Mouse (Mus musculus): Measurements from ENCODE around the gene Kcnip4. TPM values are rescaled to one million over a fixed set of nuclear protein-coding genes. Genes with fewer than 3 reads are reported as not detected.

Kcnip4 gene
- polyA plus RNA-seq, 1 experiment, result 0.12 TPM

- no peak for TF ChIP-seq MYOD1 (IDR thresholded peaks at IDR 0.05; ENCODE audit: control insufficient read depth, insufficient read length, low read depth)
- TF ChIP-seq USF1 (IDR thresholded peaks at IDR 0.05; ENCODE audit: low read depth), result no peak
- no peak for TF ChIP-seq CEBPB (IDR thresholded peaks at IDR 0.05; ENCODE audit: low read depth)
- no peak for TF ChIP-seq CTCF (IDR thresholded peaks at IDR 0.05; ENCODE audit: control insufficient read depth, insufficient read depth, insufficient read length)
Measured at GRCm38 (mm10) chr5:48779376-48779775, 745.3 kb downstream of the Kcnip4 start.

GRCm38 (mm10) chr5:48748613-48749012 is 776.1 kb downstream of the Kcnip4 start:
- Histone ChIP-seq H3K4me3 (ENCODE audit: insufficient read depth, poor library complexity, severe bottlenecking) (no peak overlapping the region), H3ac (ENCODE audit: control insufficient read depth, insufficient read length, low read depth) (no peak overlapping the region), H3K79me3 (ENCODE audit: low read depth) (no peaks in the 10 kb centered on the region)

More at GRCm38 (mm10) chr5:48779376-48779775, 745.3 kb downstream of the Kcnip4 start:
- Histone ChIP-seq H3K79me2 (ENCODE audit: control insufficient read depth, insufficient read depth) (no peaks in the 10 kb centered on the region), H3K4me3 (ENCODE audit: insufficient read depth, poor library complexity, severe bottlenecking) (no peak overlapping the region), H3ac (ENCODE audit: control insufficient read depth, insufficient read length, low read depth) (no peak overlapping the region), H3K79me3 (ENCODE audit: low read depth) (no peaks in the 10 kb centered on the region), H3K27me3 (ENCODE audit: control insufficient read depth, insufficient read depth, insufficient read length) (no peaks in the 10 kb centered on the region), H3K36me3 (ENCODE audit: control insufficient read depth, insufficient read depth) (no peaks in the 10 kb centered on the region)

GRCm38 (mm10) chr5:48737640-48738039 is 787.1 kb downstream of the Kcnip4 start:
- no peak overlapping the region for H3ac ChIP-seq (ENCODE audit: control insufficient read depth, insufficient read length, low read depth)
- H3K4me3 ChIP-seq (ENCODE audit: insufficient read depth, poor library complexity, severe bottlenecking), result no peak overlapping the region
- TF ChIP-seq MAX (IDR thresholded peaks at IDR 0.05) (no peak), FOSL1 (IDR thresholded peaks at IDR 0.05; ENCODE audit: insufficient read depth, low read length, poor library complexity, severe bottlenecking) (no peak), CEBPB (IDR thresholded peaks at IDR 0.05; ENCODE audit: low read depth) (no peak), CTCF (IDR thresholded peaks at IDR 0.05; ENCODE audit: control insufficient read depth, insufficient read depth, insufficient read length) (no peak), MYOD1 (IDR thresholded peaks at IDR 0.05; ENCODE audit: control insufficient read depth, insufficient read length, low read depth) (no peak), MYOG (IDR thresholded peaks at IDR 0.05; ENCODE audit: control insufficient read depth, extremely low read depth, insufficient read length) (no peak), USF1 (IDR thresholded peaks at IDR 0.05; ENCODE audit: low read depth) (no peak)
- H3K27me3 ChIP-seq (ENCODE audit: control insufficient read depth, insufficient read depth, insufficient read length), result no peaks in the 10 kb centered on the region
- H3K79me3 ChIP-seq (ENCODE audit: low read depth), result no peaks in the 10 kb centered on the region
- no peaks in the 10 kb centered on the region for H3K79me2 ChIP-seq (ENCODE audit: control insufficient read depth, insufficient read depth)
- no peaks in the 10 kb centered on the region for H3K36me3 ChIP-seq (ENCODE audit: control insufficient read depth, insufficient read depth)

More at GRCm38 (mm10) chr5:48748613-48749012, 776.1 kb downstream of the Kcnip4 start:
- Histone ChIP-seq H3K27me3 (ENCODE audit: control insufficient read depth, insufficient read depth, insufficient read length) (no peaks in the 10 kb centered on the region), H3K36me3 (ENCODE audit: control insufficient read depth, insufficient read depth) (no peaks in the 10 kb centered on the region), H3K79me2 (ENCODE audit: control insufficient read depth, insufficient read depth) (no peaks in the 10 kb centered on the region)
- TF ChIP-seq CTCF (IDR thresholded peaks at IDR 0.05; ENCODE audit: control insufficient read depth, insufficient read depth, insufficient read length) (no peak), MYOD1 (IDR thresholded peaks at IDR 0.05; ENCODE audit: control insufficient read depth, insufficient read length, low read depth) (no peak), MYOG (IDR thresholded peaks at IDR 0.05; ENCODE audit: control insufficient read depth, extremely low read depth, insufficient read length) (no peak), CEBPB (IDR thresholded peaks at IDR 0.05; ENCODE audit: low read depth) (no peak), USF1 (IDR thresholded peaks at IDR 0.05; ENCODE audit: low read depth) (no peak), FOSL1 (IDR thresholded peaks at IDR 0.05; ENCODE audit: insufficient read depth, low read length, poor library complexity, severe bottlenecking) (no peak), MAX (IDR thresholded peaks at IDR 0.05) (no peak)

- Histone ChIP-seq H3K27me3 (ENCODE audit: control insufficient read depth, insufficient read depth, insufficient read length) (no peaks in the 10 kb centered on the region), H3ac (ENCODE audit: control insufficient read depth, insufficient read length, low read depth) (no peak overlapping the region), H3K36me3 (ENCODE audit: control insufficient read depth, insufficient read depth) (no peaks in the 10 kb centered on the region), H3K79me3 (ENCODE audit: low read depth) (no peaks in the 10 kb centered on the region), H3K4me3 (ENCODE audit: insufficient read depth, poor library complexity, severe bottlenecking) (no peak overlapping the region), H3K79me2 (ENCODE audit: control insufficient read depth, insufficient read depth) (no peaks in the 10 kb centered on the region)
- no peak for TF ChIP-seq MYOG (IDR thresholded peaks at IDR 0.05; ENCODE audit: control insufficient read depth, extremely low read depth, insufficient read length)
- TF ChIP-seq CEBPB (IDR thresholded peaks at IDR 0.05; ENCODE audit: low read depth), result no peak
- TF ChIP-seq CTCF (IDR thresholded peaks at IDR 0.05; ENCODE audit: control insufficient read depth, insufficient read depth, insufficient read length), result no peak
- TF ChIP-seq USF1 (IDR thresholded peaks at IDR 0.05; ENCODE audit: low read depth), result no peak
- no peak for TF ChIP-seq FOSL1 (IDR thresholded peaks at IDR 0.05; ENCODE audit: insufficient read depth, low read length, poor library complexity, severe bottlenecking)
- TF ChIP-seq MYOD1 (IDR thresholded peaks at IDR 0.05; ENCODE audit: control insufficient read depth, insufficient read length, low read depth), result no peak
- TF ChIP-seq MAX (IDR thresholded peaks at IDR 0.05), result no peak
Measured at GRCm38 (mm10) chr5:48718166-48718565, 806.5 kb downstream of the Kcnip4 start.

GRCm38 (mm10) chr5:48705997-48706396 is 818.7 kb downstream of the Kcnip4 start:
- Histone ChIP-seq H3K36me3 (ENCODE audit: control insufficient read depth, insufficient read depth) (no peaks in the 10 kb centered on the region), H3K79me3 (ENCODE audit: low read depth) (no peaks in the 10 kb centered on the region), H3K4me3 (ENCODE audit: insufficient read depth, poor library complexity, severe bottlenecking) (no peak overlapping the region), H3K27me3 (ENCODE audit: control insufficient read depth, insufficient read depth, insufficient read length) (no peaks in the 10 kb centered on the region), H3K79me2 (ENCODE audit: control insufficient read depth, insufficient read depth) (no peaks in the 10 kb centered on the region), H3ac (ENCODE audit: control insufficient read depth, insufficient read length, low read depth) (no peak overlapping the region)
- TF ChIP-seq FOSL1 (IDR thresholded peaks at IDR 0.05; ENCODE audit: insufficient read depth, low read length, poor library complexity, severe bottlenecking) (no peak), CTCF (IDR thresholded peaks at IDR 0.05; ENCODE audit: control insufficient read depth, insufficient read depth, insufficient read length) (no peak), MYOG (IDR thresholded peaks at IDR 0.05; ENCODE audit: control insufficient read depth, extremely low read depth, insufficient read length) (no peak), CEBPB (IDR thresholded peaks at IDR 0.05; ENCODE audit: low read depth) (no peak), MYOD1 (IDR thresholded peaks at IDR 0.05; ENCODE audit: control insufficient read depth, insufficient read length, low read depth) (no peak), MAX (IDR thresholded peaks at IDR 0.05) (no peak), USF1 (IDR thresholded peaks at IDR 0.05; ENCODE audit: low read depth) (no peak)

GRCm38 (mm10) chr5:48687068-48687467 is 837.6 kb downstream of the Kcnip4 start:
- H3K79me3 ChIP-seq (ENCODE audit: low read depth), result no peaks in the 10 kb centered on the region

More at GRCm38 (mm10) chr5:48687068-48687467, 837.6 kb downstream of the Kcnip4 start:
- no peaks in the 10 kb centered on the region for H3K27me3 ChIP-seq (ENCODE audit: control insufficient read depth, insufficient read depth, insufficient read length)
- H3ac ChIP-seq (ENCODE audit: control insufficient read depth, insufficient read length, low read depth), result no peak overlapping the region
- H3K36me3 ChIP-seq (ENCODE audit: control insufficient read depth, insufficient read depth), result no peaks in the 10 kb centered on the region
- TF ChIP-seq MAX (IDR thresholded peaks at IDR 0.05), result no peak
- TF ChIP-seq MYOD1 (IDR thresholded peaks at IDR 0.05; ENCODE audit: control insufficient read depth, insufficient read length, low read depth), result no peak
- TF ChIP-seq CTCF (IDR thresholded peaks at IDR 0.05; ENCODE audit: control insufficient read depth, insufficient read depth, insufficient read length), result no peak
- no peak for TF ChIP-seq CEBPB (IDR thresholded peaks at IDR 0.05; ENCODE audit: low read depth)
- TF ChIP-seq USF1 (IDR thresholded peaks at IDR 0.05; ENCODE audit: low read depth), result no peak
- TF ChIP-seq MYOG (IDR thresholded peaks at IDR 0.05; ENCODE audit: control insufficient read depth, extremely low read depth, insufficient read length), result no peak
- no peak for TF ChIP-seq FOSL1 (IDR thresholded peaks at IDR 0.05; ENCODE audit: insufficient read depth, low read length, poor library complexity, severe bottlenecking)
- no peak overlapping the region for H3K4me3 ChIP-seq (ENCODE audit: insufficient read depth, poor library complexity, severe bottlenecking)
- no peaks in the 10 kb centered on the region for H3K79me2 ChIP-seq (ENCODE audit: control insufficient read depth, insufficient read depth)
